Mouse (Mus musculus) heart, adult 2 months (tissue): ENCODE results near the gene Lor. TPM values are rescaled to one million over a fixed set of nuclear protein-coding genes. Genes with fewer than 3 reads are reported as not detected.

ENCODE experiments used
- DNase-seq, 2 experiments: peaks; one replicate each; pipeline ENCODE4 v3.0.0; 2021
- H3K27ac ChIP-seq: fragments of 200-600 bp; 2 replicates; pipeline ENCODE4 v1.8.1; 2022
- H3K27me3 ChIP-seq: fragments of 200-500 bp; 2 replicates; pipeline ENCODE4 v1.6.1; 2012; ENCODE audit warnings: mild to moderate bottlenecking, low read length, inconsistent platforms, mixed read lengths; ENCODE audit not compliant: control insufficient read depth, insufficient read depth
- H3K36me3 ChIP-seq: fragments of 200-500 bp; 2 replicates; pipeline ENCODE4 v1.6.1; 2012; ENCODE audit warnings: low read length, inconsistent platforms; ENCODE audit not compliant: control insufficient read depth, insufficient read depth
- H3K4me1 ChIP-seq: fragments of 200-500 bp; 2 replicates; pipeline ENCODE4 v1.6.1; 2011; ENCODE audit warnings: low read length; ENCODE audit not compliant: control insufficient read depth, insufficient read depth
- H3K4me3 ChIP-seq: fragments of 200-600 bp; 2 replicates; pipeline ENCODE4 v1.8.1; 2022
- H3K79me2 ChIP-seq: fragments of 200-500 bp; replicated peaks from 2 replicates; pipeline ENCODE4 v1.6.1; 2012; ENCODE audit warnings: mild to moderate bottlenecking, inconsistent platforms, low read length, moderate library complexity, mixed read lengths; ENCODE audit not compliant: control insufficient read depth, insufficient read depth
- H3K9ac ChIP-seq: fragments of 200-500 bp; 2 replicates; pipeline ENCODE4 v1.6.1; 2012; ENCODE audit warnings: low read depth, mild to moderate bottlenecking, control low read depth, inconsistent platforms, low read length, mixed read lengths
- CTCF ChIP-seq: fragments of 200-600 bp; IDR thresholded peaks from 2 replicates; pipeline ENCODE4 v1.8.1; 2022; ENCODE audit warnings: antibody characterized with exemption, mild to moderate bottlenecking, moderate library complexity
- EP300 ChIP-seq: fragments of 200-500 bp; IDR thresholded peaks from 2 replicates; pipeline ENCODE4 v1.6.1; 2011; ENCODE audit warnings: low read depth, low read length, control low read depth; ENCODE audit not compliant: insufficient read depth
- POLR2A ChIP-seq: fragments of 200-500 bp; IDR thresholded peaks from 2 replicates; pipeline ENCODE4 v1.6.1; 2011; ENCODE audit warnings: mild to moderate bottlenecking, low read depth, low read length, control low read depth; ENCODE audit not compliant: insufficient read depth
- WGBS: fragments of 180-500 bp; shearing (Covaris S2); methylation state at CpG from one replicate; pipeline ENCODE4 v1.1.7; 2018; 5-methylcytosine and 5-hydroxymethylcytosine counted together
- intact Hi-C: fragments of 180-260 bp; cut with DNase I; formaldehyde crosslinking; loops from one replicate; pipeline ENCODE4 v1.15.1; 2025
- polyA plus RNA-seq: library from polyadenylated mRNA; depleted of rRNA; stranded (reverse); fragments of >200 nt; gene quantifications from 2 replicates; pipeline ENCODE4 v1.2.3, GENCODE M21; 2012
- total RNA-seq, 2 experiments: library from RNA; stranded (reverse); gene quantifications; 2 replicates each; pipeline ENCODE4 v1.2.3; 2021

Gene Lor
- total and polyA plus RNA-seq, 3 experiments: not detected

DNA sequence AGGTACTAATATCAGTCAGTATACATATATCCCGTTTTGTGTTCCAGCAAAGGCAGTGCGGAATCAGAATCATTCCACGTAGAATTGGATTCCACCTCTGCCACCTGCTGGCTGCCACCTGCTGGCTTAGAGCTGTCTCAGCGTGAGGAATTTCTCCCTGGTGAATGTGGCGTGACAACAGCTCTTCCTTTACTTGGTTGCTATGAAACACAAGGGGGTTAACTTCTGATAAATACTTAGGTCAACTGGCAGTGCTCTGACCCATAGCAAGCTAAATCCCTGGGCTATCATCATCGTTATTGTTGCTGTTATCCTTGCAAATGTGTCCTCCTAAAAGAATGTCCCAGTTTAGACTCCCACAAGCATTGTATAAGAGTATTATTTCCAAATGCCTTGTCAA lies 23.6 kb upstream of the Lor start:
- no peaks in the 10 kb centered on the region for H3K4me1 ChIP-seq
- no peaks in the 10 kb centered on the region for H3K79me2 ChIP-seq
- DNase-seq: peak; percentile 4 to 22
- H3K27ac ChIP-seq: no peak overlapping the region
- intact Hi-C loops: loop anchor here (1.0 kb wide), 1 partner anchor 56 kb away; no protein-coding TSS in a partner anchor
- H3K27me3 ChIP-seq: no peaks in the 10 kb centered on the region
- H3K36me3 ChIP-seq: no peaks in the 10 kb centered on the region
- no peak overlapping the region for H3K9ac ChIP-seq
- 7% methylated on average over 6 of the region's 6 CpGs for WGBS
- peak; percentile 74 for TF ChIP-seq CTCF
- TF ChIP-seq EP300: no peak
- H3K4me3 ChIP-seq: no peak overlapping the region

DNA sequence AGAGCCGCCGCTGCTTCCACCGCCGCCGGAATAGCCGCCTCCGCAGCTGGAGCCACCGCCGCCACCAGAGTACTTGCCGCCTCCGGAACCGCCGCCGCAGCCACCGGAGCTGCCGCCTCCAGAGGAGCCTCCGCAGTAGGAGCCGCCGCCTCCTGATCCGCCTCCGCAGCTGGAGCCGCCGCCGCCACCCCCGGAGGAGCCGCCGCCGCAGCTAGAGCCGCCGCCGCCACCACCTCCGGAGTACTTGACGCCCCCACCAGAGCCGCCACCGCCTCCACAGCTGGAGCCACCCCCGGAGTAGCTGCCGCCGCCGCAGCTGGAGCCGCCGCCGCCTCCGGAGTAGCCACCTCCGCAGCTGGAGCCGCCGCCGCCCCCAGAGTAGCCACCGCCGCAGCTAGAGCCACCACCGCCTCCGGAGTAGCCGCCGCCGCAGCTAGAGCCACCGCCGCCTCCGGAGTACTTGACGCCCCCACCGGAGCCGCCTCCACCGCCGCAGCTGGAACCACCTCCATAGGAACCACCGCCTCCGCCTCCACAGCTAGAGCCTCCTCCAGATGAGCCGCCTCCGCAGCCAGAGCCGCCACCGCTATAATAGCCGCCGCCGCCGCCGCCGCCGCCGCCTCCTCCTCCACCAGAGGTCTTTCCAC lies 1.5 kb downstream of the Lor start:
- no peak for TF ChIP-seq EP300
- no peak for TF ChIP-seq CTCF
- TF ChIP-seq POLR2A: no peak
- Histone ChIP-seq H3K27ac (no peak overlapping the region), H3K27me3 (peaks cover 10% of the 10 kb centered on the region; the same call in 1 of the 2 replicates), H3K36me3 (no peaks in the 10 kb centered on the region), H3K79me2 (no peaks in the 10 kb centered on the region), H3K4me3 (peak overlapping the region; percentile 60), H3K9ac (peak overlapping the region; percentile 89), H3K4me1 (peaks cover 3% of the 10 kb centered on the region)
- under 1% methylated on average over 60 of the region's 76 CpGs for WGBS
- no peak for DNase-seq
- intact Hi-C loops: no loop called here

DNA sequence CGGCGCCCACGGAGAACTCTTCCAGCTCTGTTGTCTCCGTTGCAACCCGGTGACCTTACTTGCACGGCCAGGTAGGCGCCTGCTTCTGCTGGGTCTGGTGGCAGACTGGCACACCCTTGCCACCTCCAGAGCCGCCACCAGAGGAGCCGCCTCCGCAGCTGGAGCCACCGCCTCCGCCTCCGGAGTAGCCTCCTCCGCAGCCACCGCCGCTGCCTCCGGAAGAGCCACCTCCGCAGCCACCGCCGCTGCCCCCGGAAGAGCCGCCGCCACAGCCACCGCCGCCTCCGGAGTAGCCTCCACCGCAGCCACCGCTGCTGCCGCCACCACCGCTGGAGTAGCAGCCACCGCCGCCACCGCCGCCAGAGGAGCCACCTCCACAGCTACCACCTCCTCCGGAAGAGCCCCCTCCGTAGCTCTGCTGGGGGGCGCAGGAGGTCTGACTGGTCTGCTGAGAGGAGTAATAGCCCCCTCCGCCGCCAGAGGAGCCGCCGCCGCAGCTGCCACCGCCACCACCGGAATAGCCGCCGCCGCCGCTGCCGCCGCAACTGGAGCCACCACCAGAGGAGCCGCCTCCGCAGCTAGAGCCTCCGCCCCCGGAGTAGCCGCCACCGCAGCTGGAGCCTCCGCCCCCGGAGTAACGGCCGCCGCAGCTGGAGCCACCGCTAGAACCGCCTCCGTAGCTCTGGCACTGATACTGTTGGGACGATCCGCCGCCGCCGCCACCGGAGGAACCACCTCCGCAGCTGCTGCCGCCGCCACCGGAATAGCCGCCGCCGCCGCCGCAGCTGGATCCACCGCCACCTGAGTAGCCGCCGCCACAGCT lies 2.3 kb downstream of the Lor start:
- Histone ChIP-seq H3K36me3 (no peaks in the 10 kb centered on the region), H3K27ac (no peak overlapping the region; the same call in 1 of the 2 replicates), H3K4me3 (peak overlapping the region; percentile 60), H3K4me1 (peaks cover 3% of the 10 kb centered on the region), H3K9ac (peak overlapping the region; percentile 89), H3K79me2 (no peaks in the 10 kb centered on the region), H3K27me3 (peaks cover 10% of the 10 kb centered on the region; the same call in 1 of the 2 replicates)
- intact Hi-C loops: no loop called here
- WGBS: 2% methylated on average over 80 of the region's 82 CpGs
- peak; percentile 78 for DNase-seq
- TF ChIP-seq CTCF: peak; percentile 37
- no peak for TF ChIP-seq POLR2A
- TF ChIP-seq EP300: no peak

DNA sequence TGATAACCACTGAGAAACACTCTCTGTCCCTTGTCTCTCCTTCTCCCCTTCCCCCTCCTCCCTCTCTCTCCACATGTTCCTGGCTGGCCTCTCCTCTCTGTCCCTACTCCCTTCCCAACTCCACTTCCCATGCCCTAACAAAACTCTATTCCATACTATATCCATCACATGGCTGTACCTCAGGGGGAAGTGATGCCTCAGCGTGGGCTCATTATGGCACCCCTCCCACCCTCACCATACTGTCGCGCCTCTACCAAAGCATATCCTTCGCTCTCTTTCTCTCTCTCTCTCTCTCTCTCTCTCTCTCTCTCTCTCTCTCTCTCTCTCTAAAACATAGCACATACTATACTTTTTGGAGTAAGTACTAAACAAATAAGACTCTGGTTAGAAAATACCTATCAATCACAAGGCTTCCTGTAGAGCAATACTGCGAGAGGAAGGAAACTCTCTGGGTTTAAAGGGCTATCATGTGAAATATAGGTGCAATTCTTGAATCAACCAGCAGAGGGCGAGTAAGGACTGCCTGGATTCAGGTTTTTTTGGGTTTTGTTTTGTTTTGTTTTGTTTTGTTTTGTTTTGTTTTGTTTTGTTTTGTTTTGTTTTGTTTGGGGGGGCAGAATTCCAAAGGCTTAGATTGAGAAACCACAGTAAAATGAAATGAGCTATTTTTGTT lies 32.4 kb downstream of the Lor start:
- no peaks in the 10 kb centered on the region for H3K4me1 ChIP-seq
- intact Hi-C loops: loop anchor here (1.0 kb wide), 1 partner anchor 56 kb away; no protein-coding TSS in a partner anchor
- no peak for DNase-seq
- WGBS: 43% methylated on average over 6 of the region's 6 CpGs
- H3K9ac ChIP-seq: no peak overlapping the region
- no peaks in the 10 kb centered on the region for H3K27me3 ChIP-seq
- no peaks in the 10 kb centered on the region for H3K36me3 ChIP-seq
- no peak for TF ChIP-seq EP300
- peak; percentile 84 for TF ChIP-seq CTCF
- no peak for TF ChIP-seq POLR2A
- no peak overlapping the region for H3K27ac ChIP-seq
- no peak overlapping the region for H3K4me3 ChIP-seq
- H3K79me2 ChIP-seq: no peaks in the 10 kb centered on the region

DNA sequence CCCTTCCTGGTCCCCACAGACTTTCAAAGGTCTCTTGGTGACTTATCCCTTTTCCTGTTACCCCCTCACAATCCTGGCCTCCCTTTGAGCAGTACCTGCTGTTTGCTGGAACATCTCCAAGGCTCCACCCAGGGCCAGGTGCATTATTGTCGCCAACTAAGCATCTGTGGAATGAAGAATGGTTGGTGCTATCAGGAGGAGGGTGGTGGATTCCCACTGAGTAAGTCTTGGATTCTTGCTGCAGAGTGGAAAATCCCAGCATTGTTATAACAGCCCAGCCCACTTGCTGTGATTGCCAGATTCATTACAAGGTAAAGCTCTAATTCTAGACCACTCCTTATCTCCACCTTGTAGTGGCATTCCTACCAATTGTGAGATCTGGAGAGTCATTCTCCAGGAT lies 49.0 kb downstream of the Lor start:
- no peak overlapping the region for H3K9ac ChIP-seq
- H3K36me3 ChIP-seq: no peaks in the 10 kb centered on the region
- H3K4me1 ChIP-seq: no peaks in the 10 kb centered on the region
- H3K79me2 ChIP-seq: no peaks in the 10 kb centered on the region
- no peak for DNase-seq
- H3K4me3 ChIP-seq: no peak overlapping the region
- intact Hi-C loops: no loop called here
- 63% methylated on average over 1 of the region's 1 CpGs for WGBS
- TF ChIP-seq POLR2A: no peak
- no peak for TF ChIP-seq CTCF
- no peak for TF ChIP-seq EP300
- no peak overlapping the region for H3K27ac ChIP-seq
- H3K27me3 ChIP-seq: no peaks in the 10 kb centered on the region
